Mouse (Mus musculus): ENCODE data around the gene Gm20219. TPM values are rescaled to one million over a fixed set of nuclear protein-coding genes. Genes with fewer than 3 reads are reported as not detected.
A peak's percentile ranks its signal among the peaks of the same experiment; 100 is the strongest.

The Gm20219 gene
- polyA plus RNA-seq, 1 experiment from 2014 or later, result 0.40 TPM

DNA sequence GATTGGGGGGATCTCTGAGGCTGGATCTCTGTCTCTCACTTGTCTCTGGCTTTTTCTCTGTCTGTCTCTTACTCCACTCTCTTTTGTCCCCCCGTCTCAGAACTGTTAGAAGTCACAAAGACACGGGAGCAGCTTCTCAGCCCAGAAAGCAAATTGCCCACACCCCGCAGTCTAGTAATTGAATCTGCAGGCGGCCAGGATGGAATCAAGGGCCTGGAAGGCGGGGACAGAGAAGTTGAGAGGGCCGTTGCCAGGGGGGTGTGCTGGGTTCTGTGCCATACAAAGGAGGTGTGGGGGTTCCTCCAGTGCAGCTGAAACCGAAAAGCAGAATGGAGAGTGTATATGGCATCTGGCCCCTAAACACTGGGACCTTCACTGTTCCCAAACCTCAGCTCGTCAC, 11.5 kb downstream of the Gm20219 start:
- peaks cover 12% of the 10 kb centered on the region; the same call in 1 of the 2 replicates for H3K27me3 ChIP-seq (replicated peaks)
- H3K4me3 ChIP-seq, result no peak overlapping the region
- no peak overlapping the region for H3K4me2 ChIP-seq
- no peak overlapping the region for H3K9ac ChIP-seq
- no peak for ATAC-seq (ENCODE audit: insufficient number of reproducible peaks, low FRiP score)
- H3K36me3 ChIP-seq, result no peaks in the 10 kb centered on the region
- no peak overlapping the region for H3K27ac ChIP-seq (ENCODE audit: poor library complexity, severe bottlenecking)
- WGBS, result 44% methylated on average over 8 of the region's 8 CpGs
- H3K9me3 ChIP-seq (replicated peaks), result no peaks in the 10 kb centered on the region
- peaks cover 12% of the 10 kb centered on the region; the same call in 1 of the 2 replicates for H3K4me1 ChIP-seq (replicated peaks)

DNA sequence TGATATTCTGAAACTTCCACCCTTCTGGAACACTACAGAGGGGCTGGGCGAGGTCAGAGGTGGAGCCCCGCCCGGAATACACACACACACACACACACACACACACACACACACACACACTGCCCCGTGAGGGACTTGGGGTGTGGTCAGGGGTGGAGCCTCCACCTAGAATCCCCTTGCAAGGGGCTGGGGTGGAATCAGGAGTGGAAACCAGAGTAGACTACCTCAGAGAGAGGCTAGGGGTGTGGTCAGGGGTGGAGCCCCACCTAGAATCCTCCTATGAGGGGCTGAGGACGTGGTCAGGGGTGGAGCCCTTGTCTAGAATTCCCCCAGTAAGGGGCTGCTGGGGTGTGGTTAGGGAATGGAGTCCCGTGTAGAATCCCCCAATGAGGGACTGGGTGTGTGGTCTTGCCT, 13.6 kb downstream of the Gm20219 start:
- Histone ChIP-seq H3K9ac (no peak overlapping the region), H3K9me3 (replicated peaks) (no peaks in the 10 kb centered on the region), H3K4me3 (no peak overlapping the region), H3K27me3 (replicated peaks) (peaks cover 15% of the 10 kb centered on the region; the same call in 1 of the 2 replicates), H3K4me2 (no peak overlapping the region), H3K4me1 (replicated peaks) (0 out of 2 replicates have a peak, but pooled peaks cover 7% of the 10 kb centered on the region), H3K36me3 (no peaks in the 10 kb centered on the region), H3K27ac (ENCODE audit: poor library complexity, severe bottlenecking) (no peak overlapping the region)
- peak; percentile 20; the same call in 1 of the 2 replicates for ATAC-seq (ENCODE audit: insufficient number of reproducible peaks, low FRiP score)
- WGBS, result 25% methylated on average over 6 of the region's 6 CpGs

DNA sequence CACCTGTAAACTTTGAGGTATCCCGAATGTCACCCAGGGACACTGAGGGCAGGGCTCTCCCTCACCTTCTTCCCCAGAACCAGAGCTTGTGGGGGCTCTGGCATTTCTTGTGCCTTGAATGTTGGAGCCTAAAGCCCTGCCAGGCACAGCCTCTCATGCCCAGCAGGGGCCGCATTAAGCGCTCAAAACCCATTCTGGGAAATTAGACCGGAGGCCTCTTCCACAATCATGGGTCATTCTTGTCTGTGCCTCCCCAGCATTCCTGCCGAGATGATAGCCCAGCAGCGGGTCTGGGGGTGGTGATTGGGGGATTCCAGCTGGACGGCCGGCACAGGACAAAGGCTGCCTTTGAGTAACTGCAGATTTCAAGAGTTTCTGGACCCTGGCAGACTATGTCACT, 16.3 kb downstream of the Gm20219 start:
- Histone ChIP-seq H3K9ac (no peak overlapping the region), H3K27ac (ENCODE audit: poor library complexity, severe bottlenecking) (no peak overlapping the region), H3K4me3 (no peak overlapping the region), H3K4me1 (replicated peaks) (0 out of 2 replicates have a peak, but pooled peaks cover 7% of the 10 kb centered on the region), H3K4me2 (no peak overlapping the region), H3K36me3 (no peaks in the 10 kb centered on the region), H3K27me3 (replicated peaks) (peaks cover 15% of the 10 kb centered on the region; the same call in 1 of the 2 replicates), H3K9me3 (replicated peaks) (no peaks in the 10 kb centered on the region)
- WGBS, result 18% methylated on average over 8 of the region's 8 CpGs
- no peak for ATAC-seq (ENCODE audit: insufficient number of reproducible peaks, low FRiP score)

DNA sequence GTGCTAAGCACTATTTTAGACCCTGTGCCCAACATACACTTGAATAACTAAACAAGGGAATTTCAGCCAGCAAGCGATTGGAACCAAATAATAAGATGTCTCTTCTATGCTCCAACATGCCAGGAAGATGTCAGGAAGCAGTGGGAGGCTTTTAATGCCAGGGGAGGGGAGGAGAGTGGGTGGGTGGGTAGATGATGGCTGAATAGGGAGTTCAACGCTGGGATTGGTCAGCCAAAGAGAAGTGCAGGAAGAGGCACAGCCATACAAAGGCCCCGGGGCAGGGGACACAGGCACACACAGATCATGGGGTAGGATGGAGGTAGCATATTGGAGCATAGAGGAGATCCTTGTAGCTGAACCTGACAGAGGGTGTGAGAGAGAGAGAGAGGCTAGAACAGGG, 17.3 kb downstream of the Gm20219 start:
- Histone ChIP-seq H3K9me3 (replicated peaks) (no peaks in the 10 kb centered on the region), H3K27ac (ENCODE audit: poor library complexity, severe bottlenecking) (no peak overlapping the region), H3K4me2 (no peak overlapping the region), H3K9ac (no peak overlapping the region), H3K27me3 (replicated peaks) (peaks cover 10% of the 10 kb centered on the region; the same call in 1 of the 2 replicates), H3K4me3 (no peak overlapping the region), H3K4me1 (replicated peaks) (0 out of 2 replicates have a peak, but pooled peaks cover 7% of the 10 kb centered on the region), H3K36me3 (no peaks in the 10 kb centered on the region)
- 76% methylated on average over 3 of the region's 3 CpGs for WGBS
- ATAC-seq (ENCODE audit: insufficient number of reproducible peaks, low FRiP score), result no peak

DNA sequence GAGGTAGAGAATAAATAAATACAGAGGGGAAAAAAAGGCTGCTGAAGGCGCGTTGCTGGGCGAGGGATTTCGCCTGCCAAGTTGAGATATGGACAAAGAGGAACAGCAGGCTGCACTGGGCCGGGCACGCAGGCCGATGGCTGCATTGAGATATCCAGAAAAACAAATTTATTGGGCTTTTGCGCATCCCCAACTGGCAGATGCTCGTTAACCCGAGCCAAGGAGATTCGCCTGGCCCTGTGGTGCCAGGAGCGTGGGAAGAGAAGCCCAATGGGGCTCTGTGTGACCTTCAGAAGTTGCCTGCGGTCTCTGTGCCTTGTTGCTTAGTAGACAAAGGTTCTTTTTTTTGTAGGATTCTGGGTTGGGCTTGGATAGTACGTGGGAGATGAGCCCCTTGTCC, 18.0 kb downstream of the Gm20219 start:
- no peak overlapping the region for H3K9ac ChIP-seq
- no peak overlapping the region for H3K27ac ChIP-seq (ENCODE audit: poor library complexity, severe bottlenecking)
- no peak overlapping the region for H3K4me3 ChIP-seq
- ATAC-seq (ENCODE audit: insufficient number of reproducible peaks, low FRiP score), result no peak
- no peaks in the 10 kb centered on the region for H3K36me3 ChIP-seq
- no peak overlapping the region for H3K4me2 ChIP-seq
- H3K9me3 ChIP-seq (replicated peaks), result no peaks in the 10 kb centered on the region
- WGBS, result 68% methylated on average over 14 of the region's 14 CpGs
- 0 out of 2 replicates have a peak, but pooled peaks cover 7% of the 10 kb centered on the region for H3K4me1 ChIP-seq (replicated peaks)
- H3K27me3 ChIP-seq (replicated peaks), result peaks cover 10% of the 10 kb centered on the region; the same call in 1 of the 2 replicates

DNA sequence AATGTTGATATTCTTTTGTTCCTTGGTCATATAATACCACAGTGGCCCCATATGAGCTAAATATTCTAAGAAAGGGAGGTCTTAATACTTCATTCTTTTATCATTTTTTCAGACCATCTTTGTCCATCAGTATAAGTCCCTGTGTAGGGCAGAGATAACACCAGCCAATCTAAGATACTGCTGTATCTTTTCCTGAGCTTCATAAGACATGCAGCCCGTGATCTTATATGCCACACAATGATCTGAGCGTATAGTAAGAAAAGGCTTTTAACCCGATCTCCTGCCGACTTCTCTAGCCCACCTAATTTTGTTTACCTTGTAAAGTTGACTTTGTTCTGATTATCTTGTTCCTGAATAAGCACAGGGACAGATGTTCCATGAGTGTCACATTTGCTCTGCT, 29.2 kb downstream of the Gm20219 start:
- Histone ChIP-seq H3K9ac (no peak overlapping the region), H3K27me3 (replicated peaks) (0 out of 2 replicates have a peak, but pooled peaks cover 5% of the 10 kb centered on the region), H3K36me3 (no peaks in the 10 kb centered on the region), H3K4me3 (no peak overlapping the region), H3K4me1 (replicated peaks) (no peaks in the 10 kb centered on the region), H3K9me3 (replicated peaks) (no peaks in the 10 kb centered on the region), H3K27ac (ENCODE audit: poor library complexity, severe bottlenecking) (no peak overlapping the region), H3K4me2 (no peak overlapping the region)
- WGBS, result 71% methylated on average over 4 of the region's 4 CpGs
- ATAC-seq (ENCODE audit: insufficient number of reproducible peaks, low FRiP score), result no peak

DNA sequence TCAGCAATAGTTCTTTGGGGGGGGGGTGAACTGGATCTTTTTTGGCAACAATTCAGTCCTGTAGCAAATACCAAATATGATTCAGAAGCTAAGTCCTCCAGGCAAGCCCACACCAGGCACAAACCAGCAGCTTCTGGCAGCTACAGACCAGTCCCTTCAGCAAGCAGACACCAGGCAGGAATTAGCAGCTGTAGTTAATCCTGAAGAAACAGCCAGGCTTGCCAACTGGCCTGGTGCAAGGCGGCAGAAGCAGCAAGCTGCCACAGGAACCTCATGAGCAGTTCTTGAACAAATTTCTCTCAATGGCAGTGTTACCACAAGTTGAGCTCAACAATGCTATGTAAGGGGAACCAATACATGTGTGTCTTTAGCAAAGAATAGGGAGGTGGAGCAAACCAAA, 31.4 kb downstream of the Gm20219 start:
- Histone ChIP-seq H3K4me3 (no peak overlapping the region), H3K36me3 (no peaks in the 10 kb centered on the region), H3K4me2 (no peak overlapping the region), H3K9me3 (replicated peaks) (no peaks in the 10 kb centered on the region), H3K27ac (ENCODE audit: poor library complexity, severe bottlenecking) (no peak overlapping the region), H3K27me3 (replicated peaks) (0 out of 2 replicates have a peak, but pooled peaks cover 5% of the 10 kb centered on the region), H3K9ac (no peak overlapping the region), H3K4me1 (replicated peaks) (no peaks in the 10 kb centered on the region)
- 50% methylated on average over 1 of the region's 1 CpGs for WGBS
- ATAC-seq (ENCODE audit: insufficient number of reproducible peaks, low FRiP score), result no peak

DNA sequence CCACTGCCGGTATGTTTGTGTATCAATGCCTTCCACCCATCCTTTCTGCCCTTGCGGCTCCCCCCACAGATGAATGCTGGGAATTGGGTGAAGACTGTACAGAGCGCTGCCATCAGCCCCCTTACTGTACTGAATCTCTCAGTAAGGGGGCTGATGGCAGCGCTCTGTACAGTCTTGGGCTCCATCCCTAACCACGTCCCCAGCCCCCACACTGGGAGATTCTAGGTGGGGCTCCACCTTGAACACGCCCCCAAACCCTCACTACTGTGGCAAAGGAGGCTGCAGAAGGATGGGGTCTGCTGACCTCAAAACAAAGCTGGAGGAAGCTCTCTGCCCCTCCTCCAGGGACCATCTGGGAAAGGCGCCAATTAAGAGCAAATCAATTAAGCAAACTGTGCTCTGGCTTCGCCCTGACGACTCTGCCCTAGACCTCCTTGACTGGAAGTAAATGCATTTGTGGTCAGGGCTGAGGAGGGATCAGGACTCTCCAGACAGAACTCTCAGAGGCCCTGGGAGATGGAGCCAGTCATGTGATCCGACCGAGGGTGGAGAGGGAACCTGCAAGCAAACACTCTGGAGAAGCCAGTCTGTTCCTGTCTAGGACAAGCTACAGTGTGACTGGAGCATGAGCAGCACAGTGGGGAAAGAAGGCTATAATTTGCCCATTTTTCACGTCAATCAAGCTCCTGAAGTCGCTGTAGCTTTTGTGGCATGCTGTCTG, 38.3 kb downstream of the Gm20219 start:
- 0 out of 2 replicates have a peak, but pooled peaks have one; percentile 40 for ATAC-seq (ENCODE audit: insufficient number of reproducible peaks, low FRiP score)
- Histone ChIP-seq H3K27me3 (replicated peaks) (peaks cover 64% of the 10 kb centered on the region), H3K27ac (ENCODE audit: poor library complexity, severe bottlenecking) (no peak overlapping the region), H3K9me3 (replicated peaks) (peaks cover 14% of the 10 kb centered on the region; the same call in 1 of the 2 replicates), H3K4me1 (replicated peaks) (peaks cover 8% of the 10 kb centered on the region), H3K36me3 (no peaks in the 10 kb centered on the region), H3K9ac (no peak overlapping the region), H3K4me2 (no peak overlapping the region), H3K4me3 (no peak overlapping the region)
- WGBS, result 13% methylated on average over 13 of the region's 13 CpGs

DNA sequence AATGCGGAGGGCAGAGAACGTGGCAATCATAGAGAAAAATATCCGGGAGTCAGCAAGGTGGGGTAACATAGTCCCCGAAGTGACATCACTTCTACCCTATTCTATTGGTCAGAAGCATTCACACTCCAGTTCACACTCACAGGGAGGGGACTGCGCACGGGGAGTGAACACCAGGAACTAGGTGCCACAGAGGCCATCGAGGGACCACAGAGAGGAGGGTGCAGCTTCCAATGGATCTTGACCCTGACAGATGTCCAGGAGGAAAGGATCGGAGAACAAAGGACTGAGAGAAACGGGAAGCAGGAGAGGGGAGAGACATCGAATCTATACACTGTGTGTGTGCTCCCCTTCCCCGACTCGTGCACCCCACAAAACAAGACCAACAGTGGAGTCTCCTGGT, 39.3 kb downstream of the Gm20219 start:
- Histone ChIP-seq H3K4me2 (no peak overlapping the region), H3K9me3 (replicated peaks) (peaks cover 14% of the 10 kb centered on the region; the same call in 1 of the 2 replicates), H3K9ac (no peak overlapping the region), H3K4me3 (no peak overlapping the region), H3K36me3 (no peaks in the 10 kb centered on the region), H3K27ac (ENCODE audit: poor library complexity, severe bottlenecking) (no peak overlapping the region), H3K4me1 (replicated peaks) (peaks cover 10% of the 10 kb centered on the region), H3K27me3 (replicated peaks) (peaks cover 74% of the 10 kb centered on the region)
- ATAC-seq (ENCODE audit: insufficient number of reproducible peaks, low FRiP score), result no peak
- 52% methylated on average over 12 of the region's 12 CpGs for WGBS

DNA sequence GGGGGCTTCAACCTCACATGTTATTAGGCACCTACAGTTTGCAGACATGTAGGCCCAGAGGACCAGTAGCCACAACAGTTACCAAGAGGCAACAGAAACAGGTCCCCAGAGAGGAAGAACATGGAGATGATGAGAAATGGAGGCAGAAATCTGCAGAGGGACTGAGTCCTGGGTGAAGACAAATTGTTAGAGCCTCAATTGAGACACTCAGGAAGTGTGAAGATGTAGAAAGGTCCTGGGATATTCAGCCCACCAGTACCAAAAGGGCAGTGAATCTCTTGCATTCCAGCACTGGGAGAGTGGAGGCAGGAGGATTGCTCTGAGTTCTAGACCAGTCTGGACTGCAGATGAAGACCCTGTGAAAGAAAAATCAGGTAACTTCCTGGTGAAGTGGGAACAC, 39.9 kb downstream of the Gm20219 start:
- peaks cover 10% of the 10 kb centered on the region for H3K4me1 ChIP-seq (replicated peaks)
- no peak for ATAC-seq (ENCODE audit: insufficient number of reproducible peaks, low FRiP score)

DNA sequence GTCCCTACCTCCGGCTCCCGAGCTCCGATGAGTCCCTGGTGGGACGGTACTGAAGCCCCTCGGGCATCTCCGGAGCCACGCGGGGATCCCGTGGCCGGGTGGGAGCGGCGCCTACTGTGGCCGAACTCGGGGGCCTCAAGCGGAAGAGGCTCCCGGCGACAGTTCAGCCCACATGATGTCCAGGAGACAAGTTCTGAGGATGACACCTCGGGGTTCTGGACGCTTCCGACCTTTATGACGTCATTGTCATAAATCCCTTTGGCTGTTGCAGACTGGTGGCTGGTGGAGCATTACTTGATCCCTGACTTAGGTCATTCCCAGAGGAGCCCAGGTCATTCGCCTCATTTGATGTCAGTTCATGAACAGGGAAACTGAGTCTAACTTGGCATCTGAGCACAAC, 41.9 kb downstream of the Gm20219 start, which contains the start of gene Znrf4:
TSS of gene Znrf4 (minus strand) at position 122 of the 400 bp plus-strand sequence.
- Histone ChIP-seq H3K36me3 (no peaks in the 10 kb centered on the region), H3K27me3 (replicated peaks) (peaks cover 85% of the 10 kb centered on the region), H3K4me3 (peak within 1 kb of the TSS; percentile 32), H3K27ac (ENCODE audit: poor library complexity, severe bottlenecking) (no peak within 1 kb of the TSS), H3K9me3 (replicated peaks) (peaks cover 14% of the 10 kb centered on the region; the same call in 1 of the 2 replicates), H3K4me1 (replicated peaks) (peaks cover 10% of the 10 kb centered on the region), H3K9ac (no peak within 1 kb of the TSS), H3K4me2 (peak within 1 kb of the TSS; percentile 52)
- ATAC-seq (ENCODE audit: insufficient number of reproducible peaks, low FRiP score), result no peak
- 59% methylated on average over 22 of the region's 22 CpGs for WGBS

More for the DNA sequence above, 39.9 kb downstream of the Gm20219 start:
- Histone ChIP-seq H3K4me3 (no peak overlapping the region), H3K27me3 (replicated peaks) (peaks cover 79% of the 10 kb centered on the region), H3K4me2 (no peak overlapping the region), H3K27ac (ENCODE audit: poor library complexity, severe bottlenecking) (no peak overlapping the region), H3K9ac (no peak overlapping the region), H3K36me3 (no peaks in the 10 kb centered on the region), H3K9me3 (replicated peaks) (peaks cover 14% of the 10 kb centered on the region; the same call in 1 of the 2 replicates)

Data from heart, embryonic 12.5 days (tissue).